Mouse (Mus musculus) forelimb bud, embryonic 11.5 days (tissue): ENCODE results near the gene Synpo2l.
"Not testable (repeated sequence)": the region's sequence is repeated elsewhere in the genome, so short reads cannot be mapped to it uniquely, and the experiment has no call there.

Source experiments
- DNase-seq: peaks from one replicate; pipeline ENCODE4 v3.0.0-alpha.2; 2012; ENCODE audit warnings: low read depth, low spot score

Gene Synpo2l

GRCm38 (mm10) chr14:20668154-20668810, at the start of gene Synpo2l:
Synpo2l (minus strand) TSS chr14:20668354.
- no peak for DNase-seq

GRCm38 (mm10) chr14:20713832-20714231, 45.7 kb upstream of the Synpo2l start:
- no peak for DNase-seq

DNA sequence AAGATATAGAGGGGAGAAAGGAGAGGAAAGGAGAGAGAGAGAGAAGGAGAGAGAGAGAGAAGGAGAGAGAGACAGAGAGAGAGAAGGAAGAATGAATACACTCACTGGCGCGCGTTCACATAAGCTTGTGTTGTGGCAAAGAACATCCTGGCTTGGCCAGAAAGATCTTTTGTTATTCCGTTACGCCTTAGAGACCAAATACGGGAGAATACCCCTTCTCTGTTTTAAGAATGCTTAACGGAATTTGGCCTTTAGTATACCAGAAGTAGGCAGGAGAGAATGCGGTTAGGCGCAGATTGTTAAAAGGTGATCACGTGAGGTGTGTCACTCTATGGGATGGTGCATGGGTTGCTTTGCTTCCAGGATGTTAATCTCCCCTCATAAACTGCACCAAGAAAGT, 40.1 kb upstream of the Synpo2l start:
- DNase-seq, result no peak

DNA sequence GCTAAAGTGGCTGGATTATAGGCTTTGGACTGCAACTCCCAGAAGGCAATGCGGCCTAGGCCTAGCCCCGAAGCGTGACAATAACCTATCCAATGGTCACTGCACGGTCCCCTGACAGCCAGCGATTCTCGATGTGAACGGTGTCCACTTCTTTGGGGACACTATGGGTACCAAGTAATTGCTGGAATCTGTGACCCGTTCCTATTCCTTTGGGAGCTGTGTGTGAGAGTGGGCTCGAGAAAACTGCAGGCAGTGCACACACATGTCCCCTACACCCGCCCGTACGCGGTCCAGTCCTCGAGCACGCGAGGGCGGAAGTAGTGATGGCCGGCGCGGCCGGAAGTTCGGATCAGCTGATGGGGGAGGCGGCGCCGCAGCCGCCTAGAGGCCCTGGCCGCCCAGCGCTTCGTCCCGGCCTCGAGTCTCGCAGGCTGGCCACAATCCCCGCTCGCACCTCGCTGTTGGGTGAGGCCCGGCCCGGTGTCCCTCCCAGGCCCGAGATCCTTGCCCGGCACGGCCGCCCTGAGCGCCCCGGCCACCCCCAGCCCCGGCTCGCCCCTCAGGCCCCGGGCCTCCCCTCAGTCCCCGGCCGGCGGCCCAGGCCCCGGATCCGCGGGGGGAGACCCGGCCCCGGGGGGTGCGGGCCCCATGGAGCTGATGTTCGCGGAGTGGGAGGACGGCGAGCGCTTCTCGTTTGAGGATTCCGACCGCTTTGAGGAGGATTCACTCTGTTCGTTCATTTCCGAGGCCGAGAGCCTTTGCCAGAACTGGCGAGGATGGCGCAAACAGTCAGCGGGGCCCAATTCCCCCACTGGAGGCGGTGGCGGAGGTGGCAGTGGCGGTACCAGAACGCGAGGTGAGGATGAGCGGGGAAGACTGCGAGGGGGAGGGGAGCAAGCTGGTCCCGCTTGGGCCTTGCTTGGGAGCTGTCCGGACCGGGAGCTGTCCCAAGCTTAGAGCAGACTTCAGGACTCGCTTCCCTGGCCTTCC, 39.3 kb upstream of the Synpo2l start, which contains the start of gene Zswim8:
TSS of gene Zswim8 (plus strand) at position 352 of the 990 bp plus-strand sequence.
- peak; percentile 88 for DNase-seq

DNA sequence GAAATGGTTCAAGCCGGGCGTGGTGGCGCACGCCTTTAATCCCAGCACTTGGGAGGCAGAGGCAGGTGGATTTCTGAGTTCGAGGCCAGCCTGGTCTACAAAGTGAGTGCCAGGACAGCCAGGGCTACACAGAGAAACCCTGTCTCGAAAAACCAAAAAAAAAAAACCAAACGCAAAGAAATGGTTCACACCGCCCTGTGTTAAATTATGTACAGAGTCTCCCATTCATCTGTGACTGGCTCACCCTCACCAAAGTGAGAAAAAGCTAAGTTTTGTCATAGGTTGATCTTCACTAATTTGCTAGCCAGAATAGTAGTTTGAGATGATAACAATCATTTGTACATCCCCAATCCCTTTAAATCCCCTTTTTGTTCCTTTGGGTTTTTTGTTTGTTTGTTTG, 35.3 kb upstream of the Synpo2l start:
- DNase-seq, result not testable (repeated sequence)

- peak; percentile 87 for DNase-seq
Observed at GRCm38 (mm10) chr14:20702741-20703381, 34.7 kb upstream of the Synpo2l start, which contains the start of gene Chchd1. Chchd1 (plus strand) TSS chr14:20703006.

DNA sequence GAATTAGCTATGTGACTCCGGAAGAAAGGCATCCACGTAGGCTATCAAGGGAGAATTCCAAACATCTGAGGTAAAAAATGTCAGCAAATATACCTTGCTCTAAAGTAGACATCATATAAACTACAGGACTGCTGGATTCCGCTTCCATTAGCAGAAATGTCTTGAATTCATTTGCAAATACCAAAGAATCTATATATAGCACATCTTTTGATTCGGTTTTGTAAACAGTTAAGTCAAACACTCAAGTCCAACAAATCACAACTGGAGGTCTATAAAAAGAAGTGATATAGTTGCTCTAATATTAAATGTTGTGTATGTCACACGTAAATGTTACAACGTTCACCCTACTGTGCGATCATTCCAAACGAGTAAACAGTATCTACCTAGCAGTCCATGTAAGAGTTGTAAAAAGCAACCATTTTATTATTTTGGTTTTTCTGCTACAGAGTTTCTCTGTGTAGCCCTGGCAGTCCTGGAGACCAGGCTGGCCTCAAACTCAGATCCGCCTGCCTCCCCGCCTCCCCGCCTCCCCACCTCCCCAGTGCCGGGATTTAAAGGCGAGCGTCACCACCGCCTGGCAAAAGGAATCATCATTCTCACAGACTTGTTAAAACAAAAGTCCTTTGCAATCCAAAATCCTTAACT, 34.1 kb upstream of the Synpo2l start:
- no peak for DNase-seq

GRCm38 (mm10) chr14:20701554-20701953, 33.4 kb upstream of the Synpo2l start:
- DNase-seq, result no peak

DNA sequence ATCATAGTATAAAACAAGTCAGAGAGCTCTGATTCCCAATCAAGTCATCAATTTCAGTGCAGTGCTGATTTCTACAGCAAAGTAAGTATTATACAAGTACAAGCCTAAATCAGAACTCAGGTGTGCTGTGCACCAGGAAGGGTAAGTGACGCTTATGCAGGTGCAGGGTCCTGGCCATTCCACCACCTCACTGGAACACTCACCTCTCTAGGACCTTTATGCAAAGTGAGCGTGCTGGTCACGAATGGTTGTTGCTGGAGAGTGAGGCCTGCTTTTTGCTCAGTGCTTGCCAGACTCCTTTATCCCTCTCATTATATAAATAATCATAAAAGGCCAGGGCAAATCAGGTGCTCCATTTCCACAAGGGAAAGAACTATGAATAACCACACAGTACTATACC, 32.2 kb upstream of the Synpo2l start:
- DNase-seq, result no peak

- no peak for DNase-seq
Observed at GRCm38 (mm10) chr14:20698515-20698914, 30.4 kb upstream of the Synpo2l start.

GRCm38 (mm10) chr14:20696986-20697385, 28.8 kb upstream of the Synpo2l start:
- no peak for DNase-seq

- DNase-seq, result no peak
Observed at GRCm38 (mm10) chr14:20695761-20696520, 27.8 kb upstream of the Synpo2l start.

GRCm38 (mm10) chr14:20694884-20695760, 27.0 kb upstream of the Synpo2l start, which contains the start of gene Fut11:
Fut11 (plus strand) TSS chr14:20694968.
- DNase-seq, result peak; percentile 89

- no peak for DNase-seq
Observed at GRCm38 (mm10) chr14:20694185-20694883, 26.2 kb upstream of the Synpo2l start.

- DNase-seq, result no peak
Observed at GRCm38 (mm10) chr14:20693589-20694101, 25.5 kb upstream of the Synpo2l start.

DNA sequence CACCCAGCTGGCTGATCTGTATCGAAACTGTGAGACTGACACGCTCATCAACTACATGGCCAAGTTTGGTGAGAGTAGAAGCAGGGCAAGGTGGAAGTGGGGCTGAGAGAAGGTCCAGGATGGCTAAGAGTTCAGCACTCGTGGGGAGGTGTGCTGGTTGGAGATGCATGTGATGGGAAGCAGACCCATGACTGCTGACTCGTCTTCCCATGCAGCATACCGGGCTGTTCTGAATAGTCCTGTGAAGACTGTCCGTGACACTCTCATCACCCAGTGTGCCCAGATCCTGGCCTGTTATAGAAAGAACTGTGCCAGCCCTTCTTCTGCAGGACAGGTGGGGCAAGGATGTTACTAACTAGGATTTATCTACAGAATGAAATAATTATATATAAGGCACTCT, 23.6 kb upstream of the Synpo2l start:
- no peak for DNase-seq

GRCm38 (mm10) chr14:20689009-20689408, 20.9 kb upstream of the Synpo2l start:
- DNase-seq, result no peak

DNA sequence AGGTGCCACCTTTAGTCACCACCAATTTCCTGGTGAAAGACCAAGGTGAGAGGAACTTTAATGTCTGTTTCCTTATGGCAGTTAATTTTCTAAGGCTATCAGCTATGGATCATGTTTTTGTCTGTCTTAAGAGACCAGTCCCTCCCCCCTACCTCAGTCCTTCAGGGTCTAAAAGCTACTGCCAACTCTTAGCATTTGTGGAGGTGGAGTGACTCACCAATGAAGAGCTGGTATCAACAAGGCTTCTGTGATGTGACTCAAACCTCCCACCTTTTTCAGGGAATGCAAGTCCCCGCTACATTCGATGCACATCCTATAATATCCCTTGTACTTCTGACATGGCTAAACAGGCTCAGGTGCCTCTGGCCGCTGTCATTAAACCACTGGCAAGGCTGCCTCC, 18.4 kb upstream of the Synpo2l start:
- DNase-seq, result no peak

- no peak for DNase-seq
Observed at GRCm38 (mm10) chr14:20682498-20682897, 14.3 kb upstream of the Synpo2l start.
